Mouse (Mus musculus) ZHBTc4 (cell line): ENCODE measurements around the gene Olfr522.
A peak's percentile ranks its signal among the peaks of the same experiment; 100 is the strongest.
"Not testable (repeated sequence)": the region's sequence is repeated elsewhere in the genome, so short reads cannot be mapped to it uniquely, and the experiment has no call there.

Source experiments
- DNase-seq: peaks from one replicate; pipeline ENCODE4 v3.0.0-alpha.2; 2011; ENCODE audit warnings: low read depth, low spot score

Gene Olfr522

GRCm38 (mm10) chr7:140160363-140160762 is 4.2 kb downstream of the Olfr522 start:
- DNase-seq, result no peak

GRCm38 (mm10) chr7:140154218-140154927 is 10.2 kb downstream of the Olfr522 start, which contains the start of gene Sprn:
Gene Sprn (minus strand): TSS chr7:140154877.
- peak; percentile 26 for DNase-seq

- DNase-seq, result no peak
These were observed 10.7 kb downstream of the Olfr522 start for GRCm38 (mm10) chr7:140153829-140154217.

GRCm38 (mm10) chr7:140153383-140153782 is 11.2 kb downstream of the Olfr522 start:
- peak; percentile 56 for DNase-seq

GRCm38 (mm10) chr7:140144550-140144949 is 20.0 kb downstream of the Olfr522 start:
- DNase-seq, result no peak

- DNase-seq, result peak; percentile 81
These were observed 23.2 kb downstream of the Olfr522 start for GRCm38 (mm10) chr7:140141350-140141749.

GRCm38 (mm10) chr7:140138021-140138310 is 26.6 kb downstream of the Olfr522 start:
- DNase-seq, result no peak

GRCm38 (mm10) chr7:140137135-140138020 is 27.2 kb downstream of the Olfr522 start, which contains the start of gene Mtg1:
Gene Mtg1 (plus strand): TSS chr7:140137564.
- peak; percentile 98 for DNase-seq

- DNase-seq, result no peak
These were observed 29.3 kb downstream of the Olfr522 start for GRCm38 (mm10) chr7:140135106-140135770.

GRCm38 (mm10) chr7:140134033-140134432 is 30.5 kb downstream of the Olfr522 start:
- not testable (repeated sequence) for DNase-seq

- DNase-seq, result not testable (repeated sequence)
These were observed 32.4 kb downstream of the Olfr522 start for GRCm38 (mm10) chr7:140132184-140132583.

GRCm38 (mm10) chr7:140127911-140128310 is 36.7 kb downstream of the Olfr522 start:
- DNase-seq, result no peak

- DNase-seq, result peak; percentile 32
These were observed 37.6 kb downstream of the Olfr522 start for GRCm38 (mm10) chr7:140126934-140127333.

GRCm38 (mm10) chr7:140126022-140126350 is 38.6 kb downstream of the Olfr522 start:
- no peak for DNase-seq

- DNase-seq, result peak; percentile 97
These were observed 39.1 kb downstream of the Olfr522 start for GRCm38 (mm10) chr7:140125278-140126021.

- no peak for DNase-seq
These were observed 40.2 kb downstream of the Olfr522 start for GRCm38 (mm10) chr7:140124382-140124781.

- peak; percentile 72 for DNase-seq
These were observed 41.8 kb downstream of the Olfr522 start for GRCm38 (mm10) chr7:140122765-140123164.

GRCm38 (mm10) chr7:140121338-140121910 is 43.1 kb downstream of the Olfr522 start:
- DNase-seq, result no peak

- DNase-seq, result no peak
These were observed 44.1 kb downstream of the Olfr522 start for GRCm38 (mm10) chr7:140120484-140120883.

- peak; percentile 94 for DNase-seq
These were observed 48.1 kb downstream of the Olfr522 start, which contains the start of gene Echs1 for GRCm38 (mm10) chr7:140116329-140117054. Gene Echs1 (minus strand): TSS chr7:140116476.
